In genomic region chr11:53899004-53899403, GRCm38 (mm10) we compare ENCODE assay signal across 19 mouse cellular contexts. TPM values are rescaled to one million over a fixed set of nuclear protein-coding genes. Genes with fewer than 3 reads are reported as not detected.
DNase-seq lines count a peak whose midpoint lies in the region; ATAC-seq and TF ChIP-seq lines count a peak whose summit lies in the region.
"Had no signal": no experiment of that assay in that cellular context is flagged by ENCODE, and none has a peak within 500 bp of the region (broad histone marks: within the 10 kb centered on the region; RNA-seq: fewer than 3 reads in every experiment).

No protein-coding gene starts in this region.

- H3K9ac ChIP-seq in kidney, embryonic 14.5 days (ENCODE audit: low read depth, low read length), result no peak overlapping the region
- H3K9ac ChIP-seq in kidney, postnatal 0 days (ENCODE audit: low read depth, low read length), result no peak overlapping the region
- H3K9ac ChIP-seq: embryonic facial prominence, embryonic 12.5 days; forebrain, embryonic 13.5 days; forebrain, postnatal 0 days; heart, embryonic 13.5 days; hindbrain, embryonic 15.5 days had no signal

- peak; percentile 54 for DNase-seq in kidney, adult 18-20 months
- DNase-seq in kidney, adult 9 months, result peak; percentile 90
- DNase-seq in kidney, postnatal 0 days (ENCODE audit: low spot score), result no peak
- DNase-seq in kidney, postnatal 36 days, result peak; percentile 69 to 78
- no peak for DNase-seq in left cerebral cortex, postnatal 25 days (ENCODE audit: low spot score in 2 of 2)
- DNase-seq: adrenal gland, adult 8-10 months; adrenal gland, postnatal 36 days; cerebellum, adult 2 months; cerebellum, postnatal 10 days; embryo, embryonic 11 days; forebrain, postnatal 0 days; gastrocnemius, postnatal 14 days; heart, postnatal 36 days had no signal

- H3K27ac ChIP-seq in kidney, embryonic 14.5 days (ENCODE audit: low read depth, low read length), result no peak overlapping the region
- no peak overlapping the region for H3K27ac ChIP-seq in kidney, postnatal 0 days
- H3K27ac ChIP-seq: embryonic facial prominence, embryonic 12.5 days; forebrain, embryonic 13.5 days; heart, embryonic 13.5 days; hindbrain, embryonic 15.5 days had no signal

- no peak for ATAC-seq in kidney, embryonic 14.5 days (ENCODE audit: low FRiP score, low TSS enrichment)
- peak; percentile 54; the same call in 1 of the 2 replicates for ATAC-seq in kidney, postnatal 0 days (replicated peaks; ENCODE audit: low FRiP score, low read depth)
- ATAC-seq: forebrain, embryonic 13.5 days; forebrain, postnatal 0 days had no signal

- H3K4me1 ChIP-seq in kidney, embryonic 14.5 days (ENCODE audit: control insufficient read depth, insufficient read depth, low read length), result peaks cover 9% of the 10 kb centered on the region
- 0 out of 2 replicates have a peak, but pooled peaks cover 4% of the 10 kb centered on the region for H3K4me1 ChIP-seq in kidney, postnatal 0 days (replicated peaks; ENCODE audit: insufficient read depth, low read length)
- H3K4me1 ChIP-seq: forebrain, embryonic 13.5 days; hindbrain, embryonic 15.5 days had no signal

- H3K27me3 ChIP-seq in kidney, embryonic 14.5 days (ENCODE audit: control insufficient read depth, insufficient read depth, low read length), result no peaks in the 10 kb centered on the region
- no peaks in the 10 kb centered on the region for H3K27me3 ChIP-seq in kidney, postnatal 0 days (ENCODE audit: insufficient read depth, low read length)
- H3K27me3 ChIP-seq: embryonic facial prominence, embryonic 12.5 days; forebrain, embryonic 13.5 days; heart, embryonic 13.5 days; hindbrain, embryonic 15.5 days had no signal

- no peak for TF ChIP-seq CTCF in kidney, postnatal 0 days (IDR thresholded peaks at IDR 0.05; ENCODE audit: low read depth)

- H3K9me3 ChIP-seq in kidney, embryonic 14.5 days (ENCODE audit: control insufficient read depth, low read length), result no peaks in the 10 kb centered on the region
- no peaks in the 10 kb centered on the region for H3K9me3 ChIP-seq in kidney, postnatal 0 days (replicated peaks; ENCODE audit: low read length)
- H3K9me3 ChIP-seq: embryonic facial prominence, embryonic 12.5 days; forebrain, embryonic 13.5 days; heart, embryonic 13.5 days; hindbrain, embryonic 15.5 days had no signal

- no peak overlapping the region for H3K4me3 ChIP-seq in kidney, embryonic 14.5 days (ENCODE audit: low read length)
- H3K4me3 ChIP-seq in kidney, postnatal 0 days (replicated peaks; ENCODE audit: low read depth, low read length), result no peak overlapping the region
- H3K4me3 ChIP-seq: embryonic facial prominence, embryonic 12.5 days; forebrain, embryonic 13.5 days; heart, embryonic 13.5 days; hindbrain, embryonic 15.5 days had no signal

- H3K36me3 ChIP-seq in kidney, embryonic 14.5 days (ENCODE audit: control insufficient read depth, insufficient read depth, low read length), result no peaks in the 10 kb centered on the region
- no peaks in the 10 kb centered on the region for H3K36me3 ChIP-seq in kidney, postnatal 0 days (ENCODE audit: insufficient read depth, low read length)
- H3K36me3 ChIP-seq: embryonic facial prominence, embryonic 12.5 days; heart, embryonic 13.5 days; hindbrain, embryonic 15.5 days had no signal

- 40% methylated on average over 3 of the region's 3 CpGs for WGBS in kidney, embryonic 14.5 days
- WGBS in kidney, postnatal 0 days, result 22% methylated on average over 3 of the region's 3 CpGs

- H3K4me2 ChIP-seq in kidney, embryonic 14.5 days (replicated peaks; ENCODE audit: low read depth, low read length), result no peak overlapping the region
- no peak overlapping the region for H3K4me2 ChIP-seq in kidney, postnatal 0 days (ENCODE audit: low read length)
- H3K4me2 ChIP-seq: embryonic facial prominence, embryonic 12.5 days; forebrain, embryonic 13.5 days; heart, embryonic 13.5 days; hindbrain, embryonic 15.5 days had no signal

- intact Hi-C loops in left cerebral cortex, postnatal 25 days (cut with DNase I), result no loop called here

RNA-seq across cellular contexts. Expression of gene Slc22a5, which starts 7.5 kb away (rescaled TPM):
- polyA plus RNA-seq in kidney, embryonic 14.5 days (2014; fragmentation: Nextera tagmentation; extraction: Ambion mirVana), result 8.6 and 12.9 TPM in 2 replicates
- polyA plus RNA-seq in kidney, postnatal 0 days (2015; fragmentation: Nextera tagmentation; extraction: Ambion mirVana), result 32.0 and 36.4 TPM in 2 replicates
- 1 to 10 TPM; 7.8 to 8.2 TPM for total RNA-seq in left cerebral cortex, postnatal 25 days (2021)

RNA-seq across cellular contexts. Expression of gene Gm12216, which starts 39.9 kb away (rescaled TPM):
- polyA plus RNA-seq in kidney, embryonic 14.5 days (2014; fragmentation: Nextera tagmentation; extraction: Ambion mirVana), result 1.1 TPM in 2 replicates
- 2.0 and 2.3 TPM in 2 replicates for polyA plus RNA-seq in kidney, postnatal 0 days (2015; fragmentation: Nextera tagmentation; extraction: Ambion mirVana)
- total RNA-seq in left cerebral cortex, postnatal 25 days (2021), result 1 to 10 TPM; 2.2 to 3.5 TPM
- total RNA-seq: forebrain, postnatal 0 days had no signal
- polyA plus RNA-seq: hindbrain, embryonic 11.5 days had no signal

Comparison
In these comparisons a context has a peak if more than half of its experiments do, and no peak if none do; other contexts are left out.
1. DNase-seq: peak in kidney, adult 18-20 months (single experiment), kidney, adult 9 months (single experiment) and kidney, postnatal 36 days (2 of 2); none in kidney, postnatal 0 days (single experiment) and left cerebral cortex, postnatal 25 days (0 of 2).